Mouse (Mus musculus) embryonic fibroblast, embryonic 13.5 days (primary cell): ENCODE data around the gene Nol12.

Experiments used
- CTCF ChIP-seq: IDR thresholded peaks from 2 replicates; pipeline ENCODE4 v1.5.1; 2011; ENCODE audit warnings: mild to moderate bottlenecking, control low read depth, low read length, moderate library complexity, borderline replicate concordance; ENCODE audit not compliant: insufficient read depth
- POLR2A ChIP-seq: IDR thresholded peaks from 2 replicates; pipeline ENCODE4 v1.6.1; 2011; ENCODE audit warnings: low read depth, mild to moderate bottlenecking, control low read depth, low read length, moderate library complexity

GRCm38 (mm10) chr15:78900585-78901421 lies 33.9 kb upstream of the Nol12 start:
- TF ChIP-seq POLR2A (0 out of 2 replicates have a peak, but pooled peaks have one; percentile 14), CTCF (no peak)
